In genomic region chr3:116040776-116041175, GRCm38 (mm10) we compare ENCODE assay signal across 10 mouse cellular contexts. TPM values are rescaled to one million over a fixed set of nuclear protein-coding genes. Genes with fewer than 3 reads are reported as not detected.
A peak's percentile ranks its signal among the peaks of the same experiment; 100 is the strongest.
DNase-seq lines count a peak whose midpoint lies in the region; ATAC-seq and TF ChIP-seq lines count a peak whose summit lies in the region.
"Had no signal": no experiment of that assay in that cellular context is flagged by ENCODE, and none has a peak within 500 bp of the region (broad histone marks: within the 10 kb centered on the region; RNA-seq: fewer than 3 reads in every experiment).

No protein-coding gene starts in this region.

- no peak overlapping the region for H3K9ac ChIP-seq in heart, adult 2 months (ENCODE audit: low read depth, low read length)
- no peak overlapping the region for H3K9ac ChIP-seq in MEL (ENCODE audit: control insufficient read depth, low read depth, low read length, poor library complexity, severe bottlenecking)
- H3K9ac ChIP-seq in neural tube, embryonic 15.5 days (replicated peaks): no peak overlapping the region

- peak; percentile 21 for TF ChIP-seq RAD21 in MEL (IDR thresholded peaks at IDR 0.05; ENCODE audit: low read depth, low read length)

- ATAC-seq in neural tube, embryonic 15.5 days (ENCODE audit: low FRiP score): no peak

- peak; percentile 72 for TF ChIP-seq CTCF in heart, adult 2 months (IDR thresholded peaks at IDR 0.05)
- peak; percentile 60 for TF ChIP-seq CTCF in left cerebral cortex, adult 2 months (IDR thresholded peaks at IDR 0.05)
- peak in 1 of 3 experiments; percentile 37; a peak in 2 of 6 replicates for TF ChIP-seq CTCF in MEL (IDR thresholded peaks at IDR 0.05 in 2 of 3, conservative IDR thresholded peaks at IDR 0.05 in 1 of 3; ENCODE audit: control insufficient read depth in 1 of 3, insufficient read depth in 1 of 3, low read depth in 2 of 3, low read length in 3 of 3, poor library complexity in 1 of 3, severe bottlenecking in 1 of 3)

- no peak overlapping the region for H3K4me3 ChIP-seq in heart, adult 2 months
- no peak overlapping the region for H3K4me3 ChIP-seq in left cerebral cortex, adult 2 months
- H3K4me3 ChIP-seq in MEL (ENCODE audit: control insufficient read depth in 1 of 2, insufficient read depth in 1 of 2, low read depth in 2 of 2, low read length in 2 of 2): no peak overlapping the region
- H3K4me3 ChIP-seq in neural tube, embryonic 15.5 days (replicated peaks): no peak overlapping the region

- H3K27me3 ChIP-seq in heart, adult 2 months (ENCODE audit: control insufficient read depth, insufficient read depth, low read length): no peaks in the 10 kb centered on the region
- H3K27me3 ChIP-seq in MEL (ENCODE audit: control insufficient read depth in 1 of 2, insufficient read depth in 2 of 2, low read length in 2 of 2): peaks cover 13 to 21% of the 10 kb centered on the region in 2 experiments
- H3K27me3 ChIP-seq in neural tube, embryonic 15.5 days (replicated peaks): no peaks in the 10 kb centered on the region

- no peak for DNase-seq in heart, adult 2 months
- DNase-seq in heart, adult 8-10 months (ENCODE audit: low spot score): no peak
- no peak for DNase-seq in left cerebral cortex, adult 2 months (ENCODE audit: extremely low spot score in 1 of 2, low spot score in 2 of 2)
- no peak for DNase-seq in left cerebral cortex, adult 9 months (ENCODE audit: low spot score in 2 of 2)
- DNase-seq in 3T3-L1 (ENCODE audit: low read depth, low spot score): peak; percentile 58
- peak; percentile 8 for DNase-seq in MEL (ENCODE audit: low read depth, low spot score)
- DNase-seq: adrenal gland, postnatal 14 days had no signal

- H3K27ac ChIP-seq in heart, adult 2 months: no peak overlapping the region
- no peak overlapping the region for H3K27ac ChIP-seq in left cerebral cortex, adult 2 months
- no peak overlapping the region for H3K27ac ChIP-seq in MEL (ENCODE audit: control insufficient read depth, low read depth, low read length)
- H3K27ac ChIP-seq in neural tube, embryonic 15.5 days (replicated peaks): no peak overlapping the region

- H3K9me3 ChIP-seq in MEL (replicated peaks; ENCODE audit: insufficient read depth, low read length): no peaks in the 10 kb centered on the region
- H3K9me3 ChIP-seq in neural tube, embryonic 15.5 days (replicated peaks): no peaks in the 10 kb centered on the region

- no peak overlapping the region for H3K4me2 ChIP-seq in neural tube, embryonic 15.5 days
- H3K4me2 ChIP-seq: heart, embryonic 11.5 days; liver, embryonic 11.5 days had no signal

- H3K79me2 ChIP-seq in heart, adult 2 months (replicated peaks; ENCODE audit: control insufficient read depth, insufficient read depth, low read length): no peaks in the 10 kb centered on the region
- no peaks in the 10 kb centered on the region for H3K79me2 ChIP-seq in MEL (ENCODE audit: control insufficient read depth, insufficient read depth, low read length, poor library complexity)

- no peaks in the 10 kb centered on the region for H3K4me1 ChIP-seq in heart, adult 2 months (ENCODE audit: control insufficient read depth, insufficient read depth, low read length)
- H3K4me1 ChIP-seq in MEL (ENCODE audit: control insufficient read depth in 1 of 2, insufficient read depth in 2 of 2, low read length in 2 of 2): no peaks in the 10 kb centered on the region
- H3K4me1 ChIP-seq in neural tube, embryonic 15.5 days: no peaks in the 10 kb centered on the region

- H3K36me3 ChIP-seq in heart, adult 2 months (ENCODE audit: control insufficient read depth, insufficient read depth, low read length): no peaks in the 10 kb centered on the region
- H3K36me3 ChIP-seq in MEL (ENCODE audit: control insufficient read depth in 1 of 2, insufficient read depth in 2 of 2, low read length in 2 of 2): no peaks in the 10 kb centered on the region
- H3K36me3 ChIP-seq in neural tube, embryonic 15.5 days: no peaks in the 10 kb centered on the region

- TF ChIP-seq EP300 in heart, adult 2 months (IDR thresholded peaks at IDR 0.05; ENCODE audit: insufficient read depth, low read depth, low read length): no peak
- no peak for TF ChIP-seq EP300 in MEL (IDR thresholded peaks at IDR 0.05; ENCODE audit: low read depth in 1 of 2, low read length in 2 of 2)

- TF ChIP-seq POLR2A in heart, adult 2 months (IDR thresholded peaks at IDR 0.05; ENCODE audit: insufficient read depth, low read depth, low read length): no peak
- no peak for TF ChIP-seq POLR2A in MEL (IDR thresholded peaks at IDR 0.05; ENCODE audit: control insufficient read depth in 1 of 2, insufficient read depth in 1 of 2, low read depth in 1 of 2, low read length in 2 of 2, poor library complexity in 1 of 2)

- 67% methylated on average over 3 of the region's 3 CpGs for WGBS in heart, adult 2 months
- 78% methylated on average over 3 of the region's 3 CpGs for WGBS in neural tube, embryonic 15.5 days

- intact Hi-C loops in heart, adult 2 months (cut with DNase I): loop anchor here (1.0 to 2.0 kb wide), 2 partner anchors 168 to 287 kb away; no protein-coding TSS in a partner anchor
- intact Hi-C loops in left cerebral cortex, adult 2 months (cut with DNase I): loop anchor here (2.0 kb wide), 2 partner anchors 212 to 286 kb away; partner anchors contain the start of gene Gpr88

TF ChIP-seq in MEL, 35 proteins besides CTCF, POLR2A, EP300 and RAD21:
- TF ChIP-seq SMC3 (IDR thresholded peaks at IDR 0.05; ENCODE audit: low read depth, low read length) (0 out of 2 replicates have a peak, but pooled peaks have one; percentile 25), USF2 (IDR thresholded peaks at IDR 0.05; ENCODE audit: borderline replicate concordance in 1 of 2, insufficient read depth in 1 of 2, low read depth in 1 of 2, low read length in 2 of 2) (no peak)

RNA-seq across cellular contexts. Expression of gene Extl2, which starts 33.5 kb away (rescaled TPM):
- total RNA-seq in heart, adult 2 months (2021): 10 to 100 TPM; 11.6 to 14.1 TPM
- polyA plus RNA-seq in heart, adult 2 months (2012; rRNA removed): 9.2 and 15.9 TPM in 2 replicates
- total RNA-seq in heart, adult 8-10 months (2022): 10 to 100 TPM; 13.1 to 17.8 (median 15.4) TPM
- 10 to 100 TPM; 70.4 to 73.0 TPM for total RNA-seq in left cerebral cortex, adult 2 months (2021)
- 6.6 TPM in 2 replicates for total RNA-seq in MEL (2012; rRNA removed)
- polyA plus RNA-seq in MEL (2012; ENCODE audit: insufficient read depth in 1 of 2, insufficient read length in 2 of 2, low read depth in 1 of 2, low replicate concordance in 2 of 2, missing spikeins in 1 of 2): 10 to 100 TPM in 1 of 2 experiments, not detected in 1; 10.5 TPM
- polyA plus RNA-seq in neural tube, embryonic 15.5 days (2015; fragmentation: Nextera tagmentation; extraction: Ambion mirVana): 39.8 and 41.6 TPM in 2 replicates

RNA-seq across cellular contexts. Expression of gene Slc30a7, which starts 33.6 kb away (rescaled TPM):
- 10 to 100 TPM in 1 of 2 experiments, 1 to 10 TPM in 1; 10.0 to 13.6 TPM for total RNA-seq in heart, adult 2 months (2021)
- 5.4 and 12.6 TPM in 2 replicates for polyA plus RNA-seq in heart, adult 2 months (2012; rRNA removed)
- 10 to 100 TPM; 10.0 to 17.4 (median 10.9) TPM for total RNA-seq in heart, adult 8-10 months (2022)
- 10 to 100 TPM; 22.3 to 25.3 TPM for total RNA-seq in left cerebral cortex, adult 2 months (2021)
- 8.1 and 8.8 TPM in 2 replicates for total RNA-seq in MEL (2012; rRNA removed)
- 10 to 100 TPM in 1 of 2 experiments, not detected in 1; 19.1 TPM for polyA plus RNA-seq in MEL (2012; ENCODE audit: insufficient read depth in 1 of 2, insufficient read length in 2 of 2, low read depth in 1 of 2, low replicate concordance in 2 of 2, missing spikeins in 1 of 2)
- polyA plus RNA-seq in neural tube, embryonic 15.5 days (2015; fragmentation: Nextera tagmentation; extraction: Ambion mirVana): 14.6 and 18.7 TPM in 2 replicates

Comparison
In these comparisons a context has a peak if more than half of its experiments do, and no peak if none do; other contexts are left out.
1. DNase-seq: peak in 3T3-L1 (single experiment) and MEL (single experiment); none in heart, adult 2 months (0 of 2), heart, adult 8-10 months (single experiment), left cerebral cortex, adult 2 months (0 of 2) and left cerebral cortex, adult 9 months (0 of 2).